Mouse (Mus musculus): ENCODE measurements around the gene Mapk12. TPM values are rescaled to one million over a fixed set of nuclear protein-coding genes. Genes with fewer than 3 reads are reported as not detected.

Mapk12 gene
- polyA plus RNA-seq, 2 experiments from 2014 or later = 5.2 to 5.6 TPM

DNA sequence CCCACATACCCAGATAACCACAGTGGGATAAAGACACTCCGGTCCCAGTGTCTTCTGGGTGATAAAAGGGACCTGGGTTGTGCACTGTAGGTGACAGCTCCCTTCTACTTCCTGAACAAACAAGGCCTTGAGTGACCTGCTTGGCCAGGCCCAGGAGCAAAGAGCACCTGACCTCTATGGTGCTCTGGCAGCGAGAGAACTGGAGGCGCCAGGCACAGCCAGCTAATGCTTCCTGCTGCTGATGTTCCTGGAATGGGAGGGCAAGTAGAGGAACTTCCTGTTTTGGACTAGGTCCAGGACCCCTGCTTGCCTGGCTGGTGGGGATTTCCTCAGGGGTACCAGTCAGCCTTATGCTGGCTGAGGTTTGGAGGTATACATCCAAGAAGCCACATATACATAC lies 29.6 kb upstream of the Mapk12 start:
- ATAC-seq = no peak

DNA sequence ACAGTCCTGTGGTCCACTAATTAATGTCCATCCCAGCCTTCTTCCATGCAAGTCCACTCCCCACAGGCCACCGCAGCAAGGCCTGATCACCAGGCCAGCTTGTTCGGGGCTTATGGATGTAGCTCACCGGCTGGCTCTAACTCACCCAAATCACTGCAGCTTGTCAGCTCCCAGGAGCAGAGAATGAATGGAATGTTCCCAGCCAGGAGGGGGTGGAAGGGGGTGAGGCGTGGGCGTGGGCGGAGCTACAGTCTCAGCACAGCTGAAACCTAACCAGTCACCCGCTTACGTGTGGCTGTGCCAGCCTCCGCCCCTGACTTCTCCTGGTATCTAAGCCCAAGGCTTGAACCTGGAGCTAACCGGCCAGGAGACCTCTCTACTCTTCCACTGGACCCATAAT lies 28.9 kb upstream of the Mapk12 start:
- ATAC-seq = no peak

DNA sequence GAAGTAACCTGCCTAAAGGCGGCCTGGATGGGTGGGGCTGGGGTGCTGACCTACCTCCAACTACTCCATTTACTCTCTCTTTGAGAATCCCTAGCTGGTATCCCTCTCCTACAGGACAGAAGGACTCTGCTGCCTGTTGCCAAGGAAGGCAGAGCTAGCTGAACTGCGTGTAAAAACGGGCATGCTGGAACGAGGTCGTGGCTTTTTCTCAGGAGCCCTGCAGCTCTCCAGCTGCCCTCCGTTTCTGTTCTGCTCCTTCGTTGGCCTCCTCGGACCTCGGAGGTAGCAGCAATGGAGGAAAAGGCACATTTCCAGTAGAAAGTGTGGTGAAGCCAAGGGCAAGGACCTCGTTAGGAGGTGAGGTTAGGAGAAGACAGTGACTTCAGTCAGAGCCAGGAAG lies 28.4 kb upstream of the Mapk12 start:
- ATAC-seq = no peak

DNA sequence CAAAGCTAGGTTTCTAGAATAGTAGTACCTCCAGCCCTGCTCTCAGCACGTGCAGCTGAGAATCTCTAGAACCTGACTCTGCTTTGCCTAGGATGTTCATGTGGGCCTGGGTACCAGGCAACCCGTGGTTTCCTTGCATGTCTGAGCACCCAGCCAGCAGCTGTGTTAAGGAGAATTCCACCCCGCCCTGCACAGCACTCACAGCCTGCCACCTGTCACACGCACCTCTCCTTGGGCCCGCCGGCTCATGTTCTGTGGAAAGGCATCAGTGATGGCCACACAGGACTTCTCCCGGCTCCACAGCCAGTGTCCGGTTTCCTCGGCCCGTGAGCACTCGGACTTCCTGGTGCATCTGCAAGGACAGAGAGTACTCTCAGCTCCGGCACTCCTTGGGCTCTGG lies 25.0 kb upstream of the Mapk12 start:
- ATAC-seq = no peak

DNA sequence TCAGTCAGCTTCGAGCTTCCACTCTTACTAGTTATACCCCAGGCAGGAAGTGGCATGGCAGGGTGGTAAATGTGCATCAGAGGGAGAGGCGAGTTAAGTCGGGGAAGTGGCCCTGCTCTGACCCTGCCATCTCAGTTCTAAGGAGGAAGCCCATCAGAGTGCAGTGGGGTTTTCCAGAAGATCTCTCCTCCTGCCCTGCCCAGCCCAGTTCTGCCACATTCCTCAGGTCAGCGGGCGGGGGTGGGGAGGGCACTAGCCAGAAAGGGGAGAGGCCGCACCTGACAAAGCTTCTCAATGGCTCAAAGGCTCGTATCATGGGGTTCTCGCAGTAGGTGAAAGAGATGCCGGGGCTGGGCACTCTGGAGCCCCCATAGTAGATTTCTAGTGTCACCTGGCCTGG lies 20.9 kb upstream of the Mapk12 start:
- ATAC-seq = no peak

DNA sequence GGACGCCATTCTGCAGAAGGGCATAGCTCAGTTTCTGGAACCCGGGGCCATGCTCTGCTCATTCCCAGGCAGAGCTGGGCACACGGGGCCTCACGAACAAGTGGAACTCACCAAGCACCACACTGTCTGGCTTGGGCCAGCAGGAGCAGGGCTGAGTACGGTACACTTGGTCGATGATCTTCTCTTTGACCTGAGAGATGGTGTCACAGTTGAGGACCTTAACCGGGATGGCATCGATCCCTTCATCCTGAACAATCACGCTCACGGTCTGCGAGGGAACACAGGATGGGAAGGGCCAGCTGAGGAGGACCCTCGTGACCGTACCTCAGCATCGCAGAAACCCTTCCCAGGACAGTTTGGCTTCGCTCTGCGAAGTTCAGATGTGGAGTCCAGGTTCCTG lies 18.0 kb upstream of the Mapk12 start:
- no peak for ATAC-seq

DNA sequence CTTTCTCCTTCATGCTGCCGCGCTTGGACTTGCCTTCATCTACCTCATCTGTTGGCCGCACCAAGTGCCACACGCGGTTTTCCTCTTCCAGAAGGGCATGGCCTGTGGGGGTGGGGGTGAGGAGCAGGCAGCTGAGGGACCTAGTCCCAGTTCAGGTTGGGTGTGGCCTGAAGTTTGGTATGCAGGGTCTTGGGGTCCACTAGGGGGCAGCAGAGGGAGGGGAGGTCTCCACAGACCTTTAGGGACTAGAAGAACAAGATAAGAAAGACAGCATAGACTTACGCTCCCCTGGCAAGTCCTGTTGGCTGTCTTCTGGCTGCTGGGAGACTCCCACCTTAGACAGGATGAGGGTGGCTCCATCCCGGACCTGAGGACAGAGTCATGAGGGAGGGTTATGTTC lies 17.5 kb upstream of the Mapk12 start:
- ATAC-seq = peak; percentile 83

DNA sequence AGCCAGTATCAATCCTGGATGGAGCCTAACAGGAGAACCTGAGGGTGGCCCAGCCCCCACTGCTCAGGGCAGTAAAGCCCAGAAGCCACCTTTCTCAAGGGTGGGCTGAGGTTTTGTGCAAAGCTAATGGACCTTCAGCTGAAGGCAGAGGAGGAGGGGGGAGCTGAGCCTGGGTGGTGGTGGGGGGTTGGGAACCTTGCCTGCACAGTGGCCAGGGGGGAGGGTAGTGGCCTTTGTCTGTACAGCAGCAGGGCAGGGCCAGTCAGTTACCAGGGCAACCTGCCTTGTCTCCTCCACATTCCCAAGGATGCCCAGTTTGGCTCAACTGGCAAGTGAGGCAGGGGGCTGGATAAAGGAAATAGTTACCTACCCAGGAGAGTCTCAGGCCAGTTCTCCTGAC lies 11.8 kb upstream of the Mapk12 start:
- no peak for ATAC-seq

DNA sequence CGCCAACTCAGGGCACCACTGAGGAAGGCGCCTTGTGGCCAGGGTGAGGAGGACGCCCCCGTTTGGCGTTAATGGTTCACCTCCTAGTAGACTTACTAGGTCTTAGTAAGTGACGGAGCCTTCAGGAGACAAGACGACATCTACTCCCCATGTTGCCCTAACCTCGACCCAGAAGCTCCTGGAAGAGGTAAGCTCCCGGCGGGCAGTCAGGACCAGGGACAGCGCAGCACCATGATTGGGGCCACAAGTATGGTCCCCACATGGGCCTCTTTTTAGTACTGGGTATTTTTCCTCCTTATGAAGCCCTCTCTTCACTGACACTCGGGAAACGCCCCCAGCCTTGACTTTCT lies 9.5 kb upstream of the Mapk12 start:
- no peak for ATAC-seq

DNA sequence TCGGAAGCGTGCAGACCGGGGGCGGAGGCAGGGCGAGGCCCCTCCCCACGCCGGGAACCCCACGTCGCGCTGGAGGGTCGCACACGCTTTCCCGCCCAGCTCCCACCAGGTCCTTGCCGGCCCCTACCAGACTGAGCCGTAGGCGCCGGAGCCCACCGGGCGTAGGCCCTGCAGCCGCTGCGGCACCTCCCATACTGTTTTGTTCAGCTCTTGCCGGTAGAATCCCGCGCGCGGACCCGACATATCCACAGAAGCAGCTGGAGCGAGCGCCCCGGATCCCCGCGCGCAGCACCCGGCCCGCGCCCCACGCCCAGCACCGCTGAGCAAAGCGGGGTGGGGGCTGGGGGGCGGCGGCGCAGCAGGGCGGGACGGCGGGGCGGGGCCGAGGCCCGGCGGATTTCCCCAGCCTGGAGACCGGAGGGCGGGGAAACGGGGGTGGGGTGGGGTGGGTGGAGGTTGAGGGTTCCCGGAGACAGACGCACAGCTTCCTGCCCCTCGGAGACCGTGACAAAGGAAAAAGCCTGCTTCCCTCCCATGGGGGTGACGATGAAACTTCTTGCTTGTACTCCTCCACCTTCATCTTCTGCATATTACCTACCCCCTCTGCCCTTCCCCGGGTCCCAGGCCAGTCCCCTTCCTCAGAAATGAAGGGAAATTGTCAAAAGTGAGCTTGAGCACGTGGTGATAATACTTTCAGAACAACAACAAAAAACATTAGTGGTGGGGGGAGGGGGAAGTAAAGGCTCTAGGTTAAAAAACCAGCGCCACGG lies 9.0 kb upstream of the Mapk12 start, which contains the start of gene Mapk11:
Gene Mapk11, minus strand, starts transcription at position 358 of the 770 bp plus-strand sequence.
- peak; percentile 70 for ATAC-seq

DNA sequence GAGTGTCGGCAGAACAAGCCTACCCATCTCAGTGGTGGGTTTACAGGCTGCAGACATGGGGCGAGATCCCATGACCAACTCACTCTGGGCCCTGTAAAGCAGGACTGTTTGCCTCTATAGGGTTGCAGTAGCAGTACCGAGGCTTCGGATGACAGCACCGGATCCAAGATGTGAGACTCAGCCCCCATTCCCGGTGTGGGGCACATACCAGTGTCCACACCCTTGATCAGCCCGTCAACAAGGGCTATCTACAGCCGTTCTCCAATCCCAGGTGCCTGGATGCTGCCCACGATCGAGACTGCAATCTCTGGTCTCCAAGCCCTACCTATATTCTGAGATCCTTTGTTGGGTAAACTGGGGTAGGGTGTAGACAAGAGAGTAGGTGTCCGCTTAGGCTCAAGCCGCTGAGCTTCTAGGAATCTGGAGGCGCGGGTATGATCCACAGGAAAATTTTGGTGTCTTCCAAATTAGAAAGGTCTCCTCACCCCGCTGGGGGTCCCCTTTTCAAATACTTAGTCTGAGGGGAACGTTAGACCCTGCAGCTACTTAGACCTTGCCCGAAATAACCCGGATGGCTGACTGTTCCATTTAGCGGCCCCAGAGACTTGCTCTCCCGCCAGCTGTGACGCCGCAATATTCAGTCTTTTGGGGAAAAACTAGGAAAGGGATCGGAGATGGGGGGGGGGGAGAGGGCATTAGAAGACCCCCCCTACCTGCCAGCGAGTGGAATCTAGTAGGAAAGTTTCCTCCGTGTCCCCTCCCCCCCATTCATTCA lies 8.2 kb upstream of the Mapk12 start:
- ATAC-seq = no peak

DNA sequence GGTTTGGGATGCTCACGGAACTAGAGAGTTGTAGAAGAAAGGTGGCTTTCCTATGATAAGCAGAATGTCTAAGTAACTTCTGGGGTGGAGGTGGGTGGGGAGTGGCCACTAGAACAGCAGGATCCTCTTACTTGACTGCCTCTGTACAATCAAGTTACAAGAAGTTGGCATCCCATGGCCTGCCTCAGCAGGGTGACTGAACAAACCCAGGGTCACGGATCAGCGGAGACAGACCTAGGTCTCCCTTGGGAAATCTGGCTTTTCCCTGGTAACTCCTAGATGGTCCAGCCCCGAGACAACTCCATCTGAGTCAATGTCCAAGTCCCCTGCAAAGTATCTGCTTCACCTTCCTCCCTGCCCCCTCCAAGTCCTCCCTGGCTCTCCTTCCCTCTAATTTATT lies 7.4 kb upstream of the Mapk12 start:
- no peak for ATAC-seq

DNA sequence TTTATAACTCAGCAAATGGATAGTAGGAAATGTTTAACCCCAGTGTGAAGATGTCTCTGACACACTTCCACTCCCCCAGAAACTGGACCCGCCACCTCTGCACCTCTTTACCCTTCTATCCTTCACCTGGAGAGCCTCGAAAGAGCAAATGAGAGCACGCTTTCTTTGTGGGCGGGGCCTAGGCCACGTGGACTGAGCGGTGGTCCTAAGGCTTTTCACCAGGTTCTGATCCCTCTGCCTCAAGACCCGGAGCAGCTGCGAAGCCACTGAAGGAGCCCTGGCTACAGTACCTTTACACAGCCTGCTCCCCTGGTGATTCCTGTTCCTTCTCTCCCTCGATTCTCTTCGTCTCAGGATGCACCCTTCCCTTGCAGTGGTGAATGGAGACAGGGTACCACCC lies 7.0 kb upstream of the Mapk12 start:
- ATAC-seq = no peak

DNA sequence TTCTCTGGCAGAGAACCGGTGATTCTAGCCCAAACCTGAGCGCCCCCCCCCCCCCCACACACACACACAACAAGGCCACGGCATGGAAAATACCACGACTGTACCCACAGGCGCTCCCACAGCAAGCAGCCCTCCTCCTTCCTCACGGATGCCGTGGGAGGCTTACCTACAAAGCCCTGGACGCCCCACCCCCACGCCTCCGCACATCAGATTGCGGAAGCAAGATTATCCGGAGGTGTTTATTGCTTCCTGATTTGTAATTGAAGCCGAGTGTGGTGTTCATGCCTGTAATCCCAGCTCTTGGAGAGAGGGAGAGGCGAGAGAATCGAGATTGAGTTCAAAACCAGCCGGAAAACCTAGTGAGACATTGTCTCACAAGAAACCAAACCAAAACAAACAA lies 6.5 kb upstream of the Mapk12 start:
- peak; percentile 70 for ATAC-seq

DNA sequence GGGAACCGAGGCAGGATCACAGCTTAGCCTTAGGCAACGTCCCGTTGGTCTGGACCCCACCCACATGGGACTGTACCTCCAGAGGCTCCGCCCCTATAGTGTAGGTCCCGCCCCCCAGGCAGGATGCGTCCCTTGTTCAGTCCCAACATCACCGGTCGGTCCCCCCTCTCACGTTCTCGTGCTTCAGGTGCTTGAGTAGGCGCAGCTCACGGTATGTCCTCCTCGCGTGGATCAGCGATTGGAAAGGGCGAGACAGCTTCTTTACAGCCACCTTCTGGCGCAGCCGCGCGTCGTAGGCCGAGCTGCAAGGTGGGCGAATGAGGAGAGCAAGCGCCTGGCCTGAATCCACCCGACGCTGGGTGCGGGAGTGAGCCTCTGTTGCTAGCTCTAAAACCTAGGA lies 6.0 kb upstream of the Mapk12 start:
- ATAC-seq = peak; percentile 47

DNA sequence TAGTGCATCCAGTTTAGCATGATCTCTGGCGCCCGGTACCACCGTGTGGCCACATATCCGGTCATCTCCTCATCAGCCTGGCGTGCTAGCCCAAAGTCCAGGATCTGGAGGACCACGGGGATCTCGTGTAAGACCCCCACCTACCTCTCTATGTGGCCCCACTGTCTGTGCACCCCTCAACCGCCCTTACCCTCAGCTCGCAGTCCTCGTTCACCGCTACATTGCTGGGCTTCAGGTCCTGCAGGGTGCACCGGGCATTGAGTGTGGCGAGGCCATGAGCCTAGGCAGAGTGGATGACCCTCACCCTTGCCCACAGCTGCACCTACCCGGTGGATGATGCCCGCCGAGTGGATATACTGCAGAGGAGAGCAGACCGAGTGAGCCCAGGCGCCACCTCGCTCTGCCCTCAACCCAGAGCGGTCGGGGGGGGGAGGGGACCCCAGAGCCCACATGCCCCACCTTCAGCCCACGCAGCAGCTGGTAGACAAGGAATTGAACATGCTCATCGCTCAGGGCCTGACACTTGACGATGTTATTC lies 5.4 kb upstream of the Mapk12 start:
- no peak for ATAC-seq

DNA sequence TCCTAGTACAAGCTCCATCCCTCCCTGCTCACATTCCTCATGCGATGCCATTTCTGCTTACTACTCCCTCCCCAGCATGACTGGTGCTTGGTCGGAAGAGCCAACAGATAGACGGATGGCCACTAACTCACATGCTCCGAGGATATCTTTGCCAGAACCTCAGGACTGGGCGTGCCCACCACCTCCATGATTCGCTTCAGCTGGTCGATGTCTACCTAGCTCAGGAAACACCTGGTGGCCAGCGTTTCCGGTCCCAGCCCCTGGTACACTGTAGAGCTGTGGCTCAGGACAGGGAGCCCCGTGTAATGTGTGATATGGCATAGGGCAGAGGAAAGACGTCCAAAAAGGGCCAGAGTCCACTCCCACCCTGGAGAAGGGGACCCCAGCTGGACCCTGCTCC lies 4.5 kb upstream of the Mapk12 start:
- no peak for ATAC-seq

DNA sequence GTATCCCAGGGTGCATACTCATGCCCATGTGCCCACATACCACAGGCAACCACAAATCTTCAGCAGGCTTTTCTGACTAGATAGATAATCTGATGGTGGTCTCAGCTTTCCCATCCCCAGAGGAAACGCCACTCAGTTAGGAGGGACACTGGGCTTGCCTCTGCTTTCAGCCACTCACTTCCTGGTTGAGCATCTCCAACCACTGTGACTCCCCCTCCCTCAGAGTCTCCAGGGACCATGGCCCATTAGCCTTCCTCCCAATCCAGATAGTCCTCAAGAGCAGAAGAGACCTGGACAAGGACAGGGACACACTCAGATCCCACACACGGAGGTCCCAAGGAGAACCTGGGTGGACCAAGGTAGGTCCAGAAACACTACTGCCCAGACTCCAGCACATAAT lies 2.6 kb upstream of the Mapk12 start:
- no peak for ATAC-seq

DNA sequence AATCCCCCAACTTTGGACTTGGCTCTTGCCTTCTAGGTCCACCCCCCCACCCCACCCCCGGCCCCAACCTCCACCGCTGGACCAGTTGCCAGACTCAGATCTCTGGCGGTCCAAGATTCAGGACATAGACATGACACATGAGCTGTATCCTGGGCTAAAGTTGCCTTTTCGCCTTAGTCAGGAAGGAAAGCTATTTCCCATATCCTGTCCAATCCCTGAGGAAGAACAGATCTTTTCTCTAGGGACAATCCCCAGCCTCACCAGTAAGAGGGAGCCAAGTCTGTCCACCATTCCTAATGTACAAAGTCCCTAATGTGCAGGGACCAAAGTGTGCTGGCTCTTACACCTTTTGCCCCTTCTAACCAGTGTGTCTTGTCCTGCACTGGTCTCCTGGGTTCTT lies 1.4 kb upstream of the Mapk12 start:
- no peak for ATAC-seq

DNA sequence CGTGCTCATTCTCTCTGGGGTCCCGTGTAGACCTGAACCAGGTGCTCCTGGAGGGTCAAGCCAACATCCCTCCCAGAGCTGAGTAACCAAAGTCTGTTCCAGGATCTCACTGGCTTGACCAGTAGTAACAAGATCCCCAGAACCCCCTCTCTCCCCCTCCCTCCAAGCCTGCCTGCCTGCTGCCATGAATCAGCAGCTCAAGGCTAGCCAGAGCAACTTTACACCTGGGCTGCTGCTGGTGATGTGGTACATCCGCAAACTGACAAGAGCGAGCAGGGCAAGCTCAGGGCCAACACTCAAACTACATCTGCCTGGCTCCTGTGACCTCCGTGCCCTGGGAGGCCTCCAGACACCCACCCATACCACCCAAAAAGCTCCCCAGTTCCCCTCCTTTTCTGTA lies 940 bp upstream of the Mapk12 start:
- ATAC-seq = no peak

DNA sequence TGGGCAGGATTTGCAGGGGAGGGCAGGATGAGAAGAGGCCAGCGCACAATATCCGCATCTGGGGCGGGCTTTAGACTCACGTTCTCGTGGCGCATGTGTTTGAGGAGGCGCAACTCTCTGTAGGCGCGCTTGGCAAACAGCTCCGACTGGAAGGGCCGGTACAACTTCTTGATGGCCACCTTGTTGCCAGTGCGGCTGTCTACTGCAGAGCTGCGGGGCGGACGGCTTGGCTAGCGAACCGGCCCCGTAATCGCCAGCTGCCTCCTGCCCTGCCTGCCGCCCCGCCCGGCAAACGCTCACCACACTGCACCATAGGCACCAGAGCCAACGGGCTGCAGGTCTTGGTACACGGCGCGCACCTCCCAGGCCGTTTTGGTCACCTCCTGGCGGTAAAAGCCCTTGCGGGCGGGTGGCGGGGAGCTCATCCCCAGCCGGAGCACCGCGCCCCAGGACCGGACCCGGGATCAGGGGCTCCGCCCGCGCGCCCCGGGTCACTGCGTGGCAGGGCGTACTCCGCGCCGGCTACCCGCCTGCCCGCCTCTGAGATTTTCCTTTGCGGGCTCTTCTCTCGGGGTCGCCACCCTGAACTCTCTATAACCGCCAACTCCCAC lies 350 bp downstream of the Mapk12 start:
- ATAC-seq = peak; percentile 66

DNA sequence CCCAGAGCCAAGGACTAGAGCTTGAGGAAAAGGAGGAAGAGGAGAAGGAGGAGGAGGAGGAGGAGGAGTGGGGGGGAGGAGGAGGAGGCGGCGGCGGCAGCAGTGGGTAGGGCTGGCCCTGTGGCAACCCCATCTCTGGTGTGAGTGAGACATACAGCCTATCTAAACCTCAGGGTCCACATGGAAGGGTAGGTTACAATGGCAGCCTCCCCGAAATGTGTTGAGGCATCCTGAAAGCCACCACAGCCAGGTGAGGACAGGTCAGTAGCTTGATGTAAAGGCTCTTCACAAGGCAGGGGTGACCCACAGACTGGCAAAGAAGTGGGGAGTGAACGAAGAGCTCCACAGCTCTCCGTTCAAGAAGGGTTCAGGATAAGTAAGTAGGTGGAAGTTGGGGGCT lies 2.0 kb downstream of the Mapk12 start:
- no peak for ATAC-seq

DNA sequence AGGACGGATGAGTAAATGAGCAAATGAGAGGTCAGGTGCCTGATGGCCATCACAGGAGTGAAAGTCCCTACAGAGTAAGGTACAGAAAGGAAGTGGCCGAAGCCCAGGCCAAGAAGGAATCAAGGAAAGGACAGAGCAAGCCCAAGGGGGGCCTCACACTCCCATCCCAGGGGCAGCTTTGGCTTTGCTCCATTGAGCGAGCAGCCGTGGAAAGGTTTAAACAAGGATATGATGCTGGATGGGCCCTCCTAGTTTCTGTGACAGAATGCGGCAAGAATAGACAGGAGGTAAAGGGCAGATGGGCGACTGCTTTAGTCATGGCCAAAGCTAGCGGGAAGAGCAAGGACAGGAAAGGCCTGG lies 2.5 kb downstream of the Mapk12 start:
- no peak for ATAC-seq

Measured in CD4-positive, CD25-positive, alpha-beta regulatory T cell, adult 4 months (primary cell).